Mouse (Mus musculus) stomach, embryonic 16.5 days (tissue): Measurements from ENCODE around the gene Ptpn9. TPM values are rescaled to one million over a fixed set of nuclear protein-coding genes. Genes with fewer than 3 reads are reported as not detected.

ENCODE experiments used
- ATAC-seq: fragments of 200-750 bp; cut with Nextera tagmentation; 2 replicates; pipeline ENCODE4 v1.8.0; 2017; ENCODE audit warnings: moderate number of reproducible peaks, moderate TSS enrichment; ENCODE audit not compliant: insufficient read depth, low FRiP score
- H3K27ac ChIP-seq: fragments of 300-500 bp; sonication (generic); 2 replicates; pipeline ENCODE4 v1.5.1; 2014; ENCODE audit warnings: low read length
- H3K27me3 ChIP-seq: fragments of 300-500 bp; sonication (generic); 2 replicates; pipeline ENCODE4 v1.6.1; 2014; ENCODE audit warnings: low read length, control low read depth, mixed read lengths; ENCODE audit not compliant: control insufficient read depth, insufficient read depth
- H3K36me3 ChIP-seq: fragments of 300-500 bp; sonication (generic); 2 replicates; pipeline ENCODE4 v1.6.1; 2014; ENCODE audit warnings: low read length; ENCODE audit not compliant: control insufficient read depth, insufficient read depth
- H3K4me1 ChIP-seq: fragments of 300-500 bp; sonication (generic); 2 replicates; pipeline ENCODE4 v1.6.1; 2014; ENCODE audit warnings: low read length, control low read depth, mixed read lengths; ENCODE audit not compliant: control insufficient read depth, insufficient read depth
- H3K4me2 ChIP-seq: fragments of 300-500 bp; sonication (generic); 2 replicates; pipeline ENCODE4 v1.6.1; 2014; ENCODE audit warnings: low read depth, low read length, mixed read lengths
- H3K4me3 ChIP-seq: fragments of 300-500 bp; sonication (generic); replicated peaks from 2 replicates; pipeline ENCODE4 v1.5.1; 2014; ENCODE audit warnings: mild to moderate bottlenecking, low read length
- H3K9ac ChIP-seq: fragments of 300-500 bp; sonication (generic); 2 replicates; pipeline ENCODE4 v1.6.1; 2014; ENCODE audit warnings: low read length
- H3K9me3 ChIP-seq: fragments of 300-500 bp; sonication (generic); replicated peaks from 2 replicates; pipeline ENCODE4 v1.6.1; 2016; ENCODE audit warnings: low read length, control low read depth; ENCODE audit not compliant: control insufficient read depth
- WGBS: fragments of 180-500 bp; shearing (Covaris S2); extraction: QIAGEN DNeasy Blood & Tissue Kit; methylation state at CpG from one replicate; pipeline ENCODE4 v1.1.7; 2014; 5-methylcytosine and 5-hydroxymethylcytosine counted together
- polyA plus RNA-seq: library from polyadenylated mRNA; unstranded; fragments of >200 nt; fragmentation: Nextera tagmentation; extraction: Ambion mirVana; gene quantifications from 2 replicates; pipeline ENCODE4 v1.2.1, GENCODE M21; 2015

The Ptpn9 gene
- polyA plus RNA-seq, 1 experiment from 2014 or later, result 15.1 TPM

GRCm38 (mm10) chr9:57003011-57003410 is 8.3 kb downstream of the Ptpn9 start:
- H3K4me1 ChIP-seq, result no peaks in the 10 kb centered on the region
- H3K27me3 ChIP-seq, result no peaks in the 10 kb centered on the region
- no peak for ATAC-seq
- no peaks in the 10 kb centered on the region for H3K9me3 ChIP-seq
- H3K36me3 ChIP-seq, result no peaks in the 10 kb centered on the region
- H3K4me2 ChIP-seq, result no peak overlapping the region
- no peak overlapping the region for H3K9ac ChIP-seq
- 49% methylated on average over 4 of the region's 4 CpGs for WGBS
- H3K27ac ChIP-seq, result no peak overlapping the region
- H3K4me3 ChIP-seq, result no peak overlapping the region

DNA sequence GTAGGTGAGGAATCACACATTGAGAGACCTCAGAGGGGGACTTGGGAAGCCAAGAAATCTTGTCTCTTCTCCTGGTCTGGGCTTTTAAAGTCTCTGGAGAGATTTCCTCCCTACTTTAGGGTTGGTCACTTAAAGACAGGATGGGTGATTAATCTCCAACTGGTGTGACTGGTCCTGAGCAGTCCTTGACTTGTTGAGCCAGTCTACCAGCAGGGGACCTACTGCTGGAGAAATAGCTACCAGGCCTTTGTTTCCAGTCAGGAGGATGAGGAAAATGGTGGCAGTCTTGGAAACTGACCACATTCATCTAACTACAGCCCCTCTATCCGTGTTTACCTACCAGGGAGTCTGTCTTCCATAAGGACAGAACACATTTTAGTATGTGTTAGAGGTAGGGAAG is 17.7 kb downstream of the Ptpn9 start:
- no peak overlapping the region for H3K9ac ChIP-seq
- no peak overlapping the region for H3K27ac ChIP-seq
- H3K4me2 ChIP-seq, result no peak overlapping the region
- H3K9me3 ChIP-seq, result peaks cover 4% of the 10 kb centered on the region
- H3K36me3 ChIP-seq, result peaks cover 8% of the 10 kb centered on the region; the same call in 1 of the 2 replicates
- H3K27me3 ChIP-seq, result no peaks in the 10 kb centered on the region
- 79% methylated on average over 1 of the region's 1 CpGs for WGBS
- H3K4me3 ChIP-seq, result no peak overlapping the region
- ATAC-seq, result no peak
- no peaks in the 10 kb centered on the region for H3K4me1 ChIP-seq

- H3K27ac ChIP-seq, result no peak overlapping the region
- 91% methylated on average over 4 of the region's 4 CpGs for WGBS
Observed at GRCm38 (mm10) chr9:57012895-57013294, 18.2 kb downstream of the Ptpn9 start.

DNA sequence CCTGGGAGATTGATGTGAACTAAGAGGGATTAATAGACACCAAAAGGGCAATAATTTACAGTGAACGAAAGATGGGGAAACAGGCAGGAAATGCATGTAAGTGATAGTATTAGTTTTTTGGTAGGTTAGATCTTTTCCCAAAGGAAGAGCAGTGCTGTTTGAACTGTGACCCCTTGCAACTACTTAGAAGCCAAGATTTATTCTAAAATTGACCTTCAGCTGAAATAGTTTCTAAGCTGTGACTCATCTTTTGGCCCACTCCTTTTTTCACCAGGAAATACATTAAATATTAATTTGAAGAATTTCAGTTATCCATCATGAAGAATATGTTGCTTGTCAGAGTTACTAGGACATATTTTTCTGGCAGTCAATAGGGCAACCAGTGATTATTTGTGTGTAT is 19.0 kb downstream of the Ptpn9 start:
- H3K4me3 ChIP-seq, result no peak overlapping the region
- no peak overlapping the region for H3K9ac ChIP-seq
- H3K9me3 ChIP-seq, result peaks cover 4% of the 10 kb centered on the region
- no peak overlapping the region for H3K4me2 ChIP-seq
- H3K27me3 ChIP-seq, result no peaks in the 10 kb centered on the region
- WGBS, result 85% methylated on average over 1 of the region's 1 CpGs
- no peak for ATAC-seq
- peaks cover 8% of the 10 kb centered on the region; the same call in 1 of the 2 replicates for H3K36me3 ChIP-seq
- no peak overlapping the region for H3K27ac ChIP-seq
- no peaks in the 10 kb centered on the region for H3K4me1 ChIP-seq

More at GRCm38 (mm10) chr9:57012895-57013294, 18.2 kb downstream of the Ptpn9 start:
- Histone ChIP-seq H3K9ac (no peak overlapping the region), H3K36me3 (peaks cover 8% of the 10 kb centered on the region; the same call in 1 of the 2 replicates), H3K4me3 (no peak overlapping the region), H3K4me2 (no peak overlapping the region), H3K9me3 (peaks cover 4% of the 10 kb centered on the region), H3K4me1 (no peaks in the 10 kb centered on the region), H3K27me3 (no peaks in the 10 kb centered on the region)
- no peak for ATAC-seq

GRCm38 (mm10) chr9:57014766-57015165 is 20.0 kb downstream of the Ptpn9 start:
- 79% methylated on average over 1 of the region's 1 CpGs for WGBS
- Histone ChIP-seq H3K4me1 (no peaks in the 10 kb centered on the region), H3K4me2 (no peak overlapping the region), H3K27me3 (no peaks in the 10 kb centered on the region), H3K4me3 (no peak overlapping the region), H3K9ac (no peak overlapping the region), H3K9me3 (peaks cover 4% of the 10 kb centered on the region), H3K36me3 (peaks cover 8% of the 10 kb centered on the region; the same call in 1 of the 2 replicates), H3K27ac (no peak overlapping the region)
- ATAC-seq, result no peak

- WGBS, result 87% methylated on average over 1 of the region's 1 CpGs
- Histone ChIP-seq H3K27ac (no peak overlapping the region), H3K4me2 (no peak overlapping the region), H3K9me3 (peaks cover 4% of the 10 kb centered on the region), H3K4me1 (no peaks in the 10 kb centered on the region), H3K36me3 (peaks cover 11% of the 10 kb centered on the region; the same call in 1 of the 2 replicates), H3K4me3 (no peak overlapping the region), H3K9ac (no peak overlapping the region), H3K27me3 (no peaks in the 10 kb centered on the region)
- no peak for ATAC-seq
Observed at GRCm38 (mm10) chr9:57017631-57018030, 22.9 kb downstream of the Ptpn9 start.

DNA sequence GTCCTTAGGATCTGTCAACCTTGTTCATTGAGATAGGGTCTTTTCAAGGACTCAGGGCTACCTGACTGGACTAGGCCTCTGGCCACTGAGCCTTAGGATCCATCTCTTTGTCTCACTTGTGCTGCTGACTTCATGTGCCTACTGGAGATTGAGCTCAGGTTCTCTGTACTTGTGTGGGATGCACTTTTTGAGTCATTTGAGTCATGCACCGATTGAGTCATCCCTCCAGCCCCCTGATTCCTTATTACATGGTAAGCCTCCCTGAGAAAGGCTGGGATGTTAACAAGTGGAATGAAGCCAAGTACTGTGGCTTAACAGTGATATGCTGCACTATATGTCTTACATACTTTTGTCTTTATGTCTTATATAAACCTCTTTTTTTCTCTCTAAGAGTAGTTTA is 37.0 kb downstream of the Ptpn9 start:
- no peaks in the 10 kb centered on the region for H3K9me3 ChIP-seq
- H3K9ac ChIP-seq, result no peak overlapping the region
- no peak overlapping the region for H3K27ac ChIP-seq
- no peaks in the 10 kb centered on the region for H3K4me1 ChIP-seq
- no peak for ATAC-seq
- 88% methylated on average over 1 of the region's 1 CpGs for WGBS
- H3K4me2 ChIP-seq, result no peak overlapping the region
- peaks cover 14% of the 10 kb centered on the region for H3K36me3 ChIP-seq
- no peaks in the 10 kb centered on the region for H3K27me3 ChIP-seq
- no peak overlapping the region for H3K4me3 ChIP-seq

GRCm38 (mm10) chr9:57056237-57056636 is 61.5 kb downstream of the Ptpn9 start:
- H3K27ac ChIP-seq, result no peak overlapping the region
- no peaks in the 10 kb centered on the region for H3K36me3 ChIP-seq
- ATAC-seq, result no peak
- no peaks in the 10 kb centered on the region for H3K4me1 ChIP-seq
- no peak overlapping the region for H3K4me3 ChIP-seq
- H3K4me2 ChIP-seq, result no peak overlapping the region
- no peak overlapping the region for H3K9ac ChIP-seq
- no peaks in the 10 kb centered on the region for H3K27me3 ChIP-seq
- WGBS, result 78% methylated on average over 1 of the region's 1 CpGs
- no peaks in the 10 kb centered on the region for H3K9me3 ChIP-seq

- Histone ChIP-seq H3K36me3 (no peaks in the 10 kb centered on the region), H3K4me1 (no peaks in the 10 kb centered on the region), H3K27me3 (no peaks in the 10 kb centered on the region), H3K4me2 (no peak overlapping the region), H3K9me3 (no peaks in the 10 kb centered on the region), H3K9ac (no peak overlapping the region), H3K4me3 (no peak overlapping the region), H3K27ac (no peak overlapping the region)
- WGBS, result 88% methylated on average over 2 of the region's 2 CpGs
- no peak for ATAC-seq
Observed at GRCm38 (mm10) chr9:57064164-57064563, 69.4 kb downstream of the Ptpn9 start.

DNA sequence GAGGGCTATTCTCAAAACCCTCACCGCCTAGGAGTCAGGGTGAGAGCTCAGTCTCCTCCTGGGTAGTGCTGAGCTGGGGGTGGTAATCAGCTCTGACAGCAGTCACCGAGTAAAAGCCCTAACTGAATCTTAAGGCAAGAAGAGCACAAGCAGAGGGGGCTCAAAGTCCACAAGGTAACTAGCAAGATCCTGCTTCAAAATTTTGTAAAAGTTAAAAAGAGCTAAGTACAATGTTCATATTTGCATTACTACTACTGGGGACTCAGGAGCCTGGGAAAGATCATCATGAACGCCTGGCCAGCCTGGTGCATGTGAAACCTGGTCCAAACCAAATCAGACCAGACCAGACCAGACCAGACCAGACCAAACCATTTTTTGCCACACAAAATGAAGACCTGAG is 73.5 kb downstream of the Ptpn9 start:
- WGBS, result 65% methylated on average over 3 of the region's 3 CpGs
- no peak overlapping the region for H3K9ac ChIP-seq
- no peak overlapping the region for H3K4me3 ChIP-seq
- H3K9me3 ChIP-seq, result no peaks in the 10 kb centered on the region
- no peaks in the 10 kb centered on the region for H3K27me3 ChIP-seq
- no peak overlapping the region for H3K4me2 ChIP-seq
- ATAC-seq, result no peak
- H3K4me1 ChIP-seq, result 0 out of 2 replicates have a peak, but pooled peaks cover 3% of the 10 kb centered on the region
- no peaks in the 10 kb centered on the region for H3K36me3 ChIP-seq
- no peak overlapping the region for H3K27ac ChIP-seq
